Mouse (Mus musculus) MEL (cell line): ENCODE results near the gene Insm1. TPM values are rescaled to one million over a fixed set of nuclear protein-coding genes. Genes with fewer than 3 reads are reported as not detected.
A peak's percentile ranks its signal among the peaks of the same experiment; 100 is the strongest.

Experiments
- DNase-seq: peaks from one replicate; pipeline ENCODE4 v3.0.0; 2011; ENCODE audit warnings: low read depth, low spot score
- H3K27ac ChIP-seq: 2 replicates; pipeline ENCODE4 v1.5.1; 2012; ENCODE audit warnings: low read depth, mild to moderate bottlenecking, control low read depth, low read length, moderate library complexity; ENCODE audit not compliant: control insufficient read depth
- H3K27me3 ChIP-seq, 2 experiments: fragments of 150-350 bp in 1 of 2; sonication (generic) in 1 of 2; 2 replicates each; pipeline ENCODE4 v1.6.1; 2012; ENCODE audit warnings: low read length in 2 of 2, mild to moderate bottlenecking in 2 of 2, improper control_type of control experiment in 1 of 2, moderate library complexity in 1 of 2; ENCODE audit not compliant: insufficient read depth in 2 of 2, control insufficient read depth in 1 of 2
- H3K36me3 ChIP-seq, 2 experiments: 2 replicates each; pipeline ENCODE4 v1.6.1; 2012 to 2014; ENCODE audit warnings: low read length in 2 of 2, improper control_type of control experiment in 1 of 2, inconsistent platforms in 1 of 2, mild to moderate bottlenecking in 1 of 2; ENCODE audit not compliant: insufficient read depth in 2 of 2, control insufficient read depth in 1 of 2
- H3K4me1 ChIP-seq, 2 experiments: fragments of 150-350 bp in 1 of 2; sonication (generic) in 1 of 2; 2 replicates each; pipeline ENCODE4 v1.6.1; 2012; ENCODE audit warnings: low read length in 2 of 2, improper control_type of control experiment in 1 of 2, mild to moderate bottlenecking in 1 of 2; ENCODE audit not compliant: insufficient read depth in 2 of 2, control insufficient read depth in 1 of 2
- H3K4me3 ChIP-seq, 2 experiments: fragments of 150-350 bp in 1 of 2; sonication (generic) in 1 of 2; 2 replicates each; pipeline ENCODE4 v1.5.1; 2012; ENCODE audit warnings: low read depth in 2 of 2, low read length in 2 of 2, mild to moderate bottlenecking in 2 of 2, moderate library complexity in 2 of 2, control low read depth in 1 of 2, improper control_type of control experiment in 1 of 2; ENCODE audit not compliant: control insufficient read depth in 1 of 2, insufficient read depth in 1 of 2
- H3K79me2 ChIP-seq: 2 replicates; pipeline ENCODE4 v1.6.1; 2012; ENCODE audit warnings: mild to moderate bottlenecking, low read length, moderate library complexity; ENCODE audit not compliant: control insufficient read depth, poor library complexity, insufficient read depth
- H3K9ac ChIP-seq: 2 replicates; pipeline ENCODE4 v1.6.1; 2012; ENCODE audit warnings: low read depth, mild to moderate bottlenecking, control low read depth, low read length, moderate library complexity; ENCODE audit not compliant: control insufficient read depth, poor library complexity, severe bottlenecking
- H3K9me3 ChIP-seq: fragments of 150-350 bp; sonication (generic); replicated peaks from 2 replicates; pipeline ENCODE4 v1.6.1; 2012; ENCODE audit warnings: mild to moderate bottlenecking, low read length, improper control_type of control experiment, moderate library complexity; ENCODE audit not compliant: insufficient read depth
- CHD1 ChIP-seq: IDR thresholded peaks from 2 replicates; pipeline ENCODE4 v1.6.1; 2012; ENCODE audit warnings: low read depth, mild to moderate bottlenecking, inconsistent platforms, low read length, improper control_type of control experiment
- ETS1 ChIP-seq: IDR thresholded peaks from 2 replicates; pipeline ENCODE4 v1.6.1; 2012; ENCODE audit warnings: low read depth, mild to moderate bottlenecking, inconsistent platforms, low read length, improper control_type of control experiment, moderate library complexity
- GATA1 ChIP-seq: IDR thresholded peaks from 2 replicates; pipeline ENCODE4 v1.6.1; 2011; ENCODE audit warnings: low read depth, low read length, improper control_type of control experiment
- HCFC1 ChIP-seq: IDR thresholded peaks from 2 replicates; pipeline ENCODE4 v1.6.1; 2012; ENCODE audit warnings: low read depth, mild to moderate bottlenecking, inconsistent platforms, low read length, improper control_type of control experiment, moderate library complexity
- JUND ChIP-seq: IDR thresholded peaks from 2 replicates; pipeline ENCODE4 v1.6.1; 2011; ENCODE audit warnings: low read depth, mild to moderate bottlenecking, improper control_type of control experiment, low read length
- KAT2A ChIP-seq: conservative IDR thresholded peaks from 2 replicates; pipeline ENCODE4 v1.6.1; 2012; ENCODE audit warnings: low read depth, low read length, improper control_type of control experiment, inconsistent platforms
- MAFK ChIP-seq: IDR thresholded peaks from 2 replicates; pipeline ENCODE4 v1.6.1; 2011; ENCODE audit warnings: low read depth, mild to moderate bottlenecking, low read length, improper control_type of control experiment, borderline replicate concordance
- MAX ChIP-seq: IDR thresholded peaks from 2 replicates; pipeline ENCODE4 v1.6.1; 2011; ENCODE audit warnings: low read length, improper control_type of control experiment
- MEF2A ChIP-seq: IDR thresholded peaks from 2 replicates; pipeline ENCODE4 v1.6.1; 2014; ENCODE audit warnings: low read depth, mild to moderate bottlenecking, inconsistent platforms, low read length, improper control_type of control experiment; ENCODE audit not compliant: poor library complexity, insufficient replicate concordance, severe bottlenecking; ENCODE audit errors: extremely low read depth
- MXI1 ChIP-seq: IDR thresholded peaks from 2 replicates; pipeline ENCODE4 v1.6.1; 2011; ENCODE audit warnings: mild to moderate bottlenecking, low read depth, low read length, improper control_type of control experiment
- MYC ChIP-seq: IDR thresholded peaks from 2 replicates; pipeline ENCODE4 v1.6.1; 2011; ENCODE audit warnings: low read depth, mild to moderate bottlenecking, low read length, improper control_type of control experiment, moderate library complexity
- NELFE ChIP-seq: IDR thresholded peaks from 2 replicates; pipeline ENCODE4 v1.6.1; 2011; ENCODE audit warnings: low read depth, low read length, improper control_type of control experiment
- RAD21 ChIP-seq: IDR thresholded peaks from 2 replicates; pipeline ENCODE4 v1.6.1; 2011; ENCODE audit warnings: mild to moderate bottlenecking, low read depth, low read length, improper control_type of control experiment
- RCOR1 ChIP-seq: IDR thresholded peaks from 2 replicates; pipeline ENCODE4 v1.6.1; 2012; ENCODE audit warnings: low read depth, mild to moderate bottlenecking, inconsistent platforms, low read length, improper control_type of control experiment
- SMC3 ChIP-seq: IDR thresholded peaks from 2 replicates; pipeline ENCODE4 v1.6.1; 2011; ENCODE audit warnings: low read depth, low read length, improper control_type of control experiment
- TAL1 ChIP-seq: IDR thresholded peaks from 2 replicates; pipeline ENCODE4 v1.6.1; 2012; ENCODE audit warnings: mild to moderate bottlenecking, inconsistent platforms, low read length, moderate library complexity, mixed read lengths
- TCF12 ChIP-seq: IDR thresholded peaks from 2 replicates; pipeline ENCODE4 v1.6.1; 2014; ENCODE audit warnings: low read depth, mild to moderate bottlenecking, inconsistent platforms, low read length, improper control_type of control experiment, moderate library complexity
- UBTF ChIP-seq: IDR thresholded peaks from 2 replicates; pipeline ENCODE4 v1.6.1; 2012; ENCODE audit warnings: low read depth, mild to moderate bottlenecking, inconsistent platforms, low read length, improper control_type of control experiment, moderate library complexity, borderline replicate concordance; ENCODE audit not compliant: insufficient read depth
- USF1 ChIP-seq: IDR thresholded peaks from 2 replicates; pipeline ENCODE4 v1.6.1; 2014; ENCODE audit warnings: low read depth, mild to moderate bottlenecking, inconsistent platforms, low read length, improper control_type of control experiment, moderate library complexity
- ZMIZ1 ChIP-seq: IDR thresholded peaks from 2 replicates; pipeline ENCODE4 v1.6.1; 2012; ENCODE audit warnings: low read depth, mild to moderate bottlenecking, inconsistent platforms, low read length, improper control_type of control experiment, moderate library complexity
- polyA plus RNA-seq, 2 experiments: library from polyadenylated mRNA; stranded (reverse) in 1 of 2; unstranded in 1 of 2; fragments of >175 nt in 1 of 2; fragments of >200 nt in 1 of 2; gene quantifications; 2 replicates each; pipeline versions ENCODE4 v1.2.1 to v1.2.4; 2012; ENCODE audit warnings: low replicate concordance in 2 of 2, low read depth in 1 of 2; ENCODE audit not compliant: insufficient read length in 2 of 2, insufficient read depth in 1 of 2, missing spikeins in 1 of 2
- total RNA-seq: library from RNA; depleted of rRNA; stranded (reverse); fragments of 300-350 nt; gene quantifications from 2 replicates; pipeline ENCODE4 v1.2.3, GENCODE M21; 2012

The Insm1 gene
- total and polyA plus RNA-seq, 3 experiments: not detected

- H3K27ac ChIP-seq: no peak overlapping the region
- TF ChIP-seq RCOR1 (no peak), UBTF (no peak), NELFE (no peak), MAX (no peak), MAFK (no peak), ETS1 (no peak), MEF2A (no peak), CHD1 (no peak), TAL1 (no peak), GATA1 (no peak), USF1 (no peak), KAT2A (no peak)
- DNase-seq: no peak
- no peaks in the 10 kb centered on the region for H3K4me1 ChIP-seq
- no peaks in the 10 kb centered on the region for H3K79me2 ChIP-seq
- H3K9ac ChIP-seq: no peak overlapping the region
- no peaks in the 10 kb centered on the region for H3K27me3 ChIP-seq
- no peaks in the 10 kb centered on the region for H3K36me3 ChIP-seq
- H3K4me3 ChIP-seq: no peak overlapping the region
- H3K9me3 ChIP-seq: no peaks in the 10 kb centered on the region
Measured at GRCm38 (mm10) chr2:146196126-146196525, 25.6 kb upstream of the Insm1 start.

DNA sequence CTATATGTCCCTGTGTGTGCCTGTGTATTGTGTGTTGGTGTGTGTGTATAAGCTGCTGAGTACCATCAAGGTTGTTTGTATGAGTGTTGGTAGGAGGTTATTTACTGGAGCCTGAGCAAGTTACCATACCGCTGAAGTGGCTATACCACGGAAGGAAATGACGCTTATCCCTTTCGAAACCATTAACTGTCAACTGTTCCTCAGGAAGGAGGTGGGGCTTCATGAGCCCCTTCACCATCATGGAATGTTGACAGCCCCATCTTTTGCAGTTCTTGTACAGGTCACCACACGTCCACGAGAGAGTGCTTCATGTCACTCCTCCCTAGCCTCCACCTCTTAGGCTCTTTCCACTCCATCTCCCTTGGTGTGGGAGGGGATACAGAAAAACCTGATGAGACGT lies 23.8 kb upstream of the Insm1 start:
- Histone ChIP-seq H3K27ac (no peak overlapping the region), H3K36me3 (no peaks in the 10 kb centered on the region), H3K27me3 (no peaks in the 10 kb centered on the region), H3K79me2 (no peaks in the 10 kb centered on the region), H3K4me3 (no peak overlapping the region), H3K9ac (no peak overlapping the region), H3K9me3 (no peaks in the 10 kb centered on the region), H3K4me1 (no peaks in the 10 kb centered on the region)
- TF ChIP-seq TCF12 (no peak), MAFK (no peak), ZMIZ1 (no peak), JUND (no peak)
- no peak for DNase-seq

GRCm38 (mm10) chr2:146210968-146211367 lies 10.8 kb upstream of the Insm1 start:
- no peaks in the 10 kb centered on the region for H3K79me2 ChIP-seq
- H3K4me1 ChIP-seq: peaks cover 0 to 10% of the 10 kb centered on the region in 2 experiments; a peak in 2 of 4 replicates
- 0 out of 4 replicates have a peak, but pooled peaks cover 0 to 3% of the 10 kb centered on the region in 2 experiments for H3K36me3 ChIP-seq
- H3K27ac ChIP-seq: no peak overlapping the region
- peak; percentile 9 for DNase-seq
- no peaks in the 10 kb centered on the region; a peak in 1 of 4 replicates for H3K27me3 ChIP-seq
- TF ChIP-seq SMC3: no peak
- no peak for TF ChIP-seq RAD21
- TF ChIP-seq MAFK: no peak
- TF ChIP-seq MXI1: no peak
- no peak for TF ChIP-seq ETS1
- no peak for TF ChIP-seq MYC
- no peak for TF ChIP-seq UBTF
- no peak for TF ChIP-seq HCFC1
- no peak overlapping the region for H3K9ac ChIP-seq
- no peaks in the 10 kb centered on the region for H3K9me3 ChIP-seq
- H3K4me3 ChIP-seq: no peak overlapping the region
